Comparison of ENCODE assay signal across 8 mouse cellular contexts in genomic region chr12:8675361-8675760, GRCm38 (mm10). TPM values are rescaled to one million over a fixed set of nuclear protein-coding genes. Genes with fewer than 3 reads are reported as not detected.
DNase-seq lines count a peak whose midpoint lies in the region; ATAC-seq and TF ChIP-seq lines count a peak whose summit lies in the region.

No protein-coding gene starts in this region.

- TF ChIP-seq CTCF in heart, adult 2 months (IDR thresholded peaks at IDR 0.05) = no peak
- no peak for TF ChIP-seq CTCF in G1E (IDR thresholded peaks at IDR 0.05; ENCODE audit: low read depth, low read length)
- TF ChIP-seq CTCF in forebrain, postnatal 0 days (IDR thresholded peaks at IDR 0.05; ENCODE audit: low read depth) = no peak
- TF ChIP-seq CTCF in liver, postnatal 0 days (IDR thresholded peaks at IDR 0.05; ENCODE audit: low read depth) = no peak

- H3K4me1 ChIP-seq in heart, adult 2 months (ENCODE audit: control insufficient read depth, insufficient read depth, low read length) = peaks cover 9% of the 10 kb centered on the region
- H3K4me1 ChIP-seq in G1E (ENCODE audit: insufficient read depth, low read depth, low read length) = peaks cover 23% of the 10 kb centered on the region
- H3K4me1 ChIP-seq in forebrain, postnatal 0 days (ENCODE audit: insufficient read depth) = peaks cover 20% of the 10 kb centered on the region
- peaks cover 30% of the 10 kb centered on the region for H3K4me1 ChIP-seq in liver, postnatal 0 days (ENCODE audit: insufficient read depth)

- no peak for TF ChIP-seq POLR2A in heart, adult 2 months (IDR thresholded peaks at IDR 0.05; ENCODE audit: insufficient read depth, low read depth, low read length)

- WGBS in heart, adult 2 months = 1% methylated on average over 7 of the region's 7 CpGs
- WGBS in forebrain, postnatal 0 days = under 1% methylated on average over 7 of the region's 7 CpGs
- WGBS in liver, postnatal 0 days (ENCODE audit: insufficient replicate concordance) = 1% methylated on average over 7 of the region's 7 CpGs

- intact Hi-C loops in heart, adult 2 months (cut with DNase I) = loop anchor here (2.0 kb wide), 1 partner anchor 35 kb away; no protein-coding TSS in a partner anchor
- intact Hi-C loops in heart, postnatal 36 days (cut with DNase I) = no loop called here

- peak overlapping the region; percentile 66 for H3K4me2 ChIP-seq in forebrain, postnatal 0 days (ENCODE audit: low read depth)
- H3K4me2 ChIP-seq in liver, postnatal 0 days (ENCODE audit: low read depth, low read length) = peak overlapping the region; percentile 88

- TF ChIP-seq EP300 in heart, adult 2 months (IDR thresholded peaks at IDR 0.05; ENCODE audit: insufficient read depth, low read depth, low read length) = no peak
- no peak for TF ChIP-seq EP300 in liver, postnatal 0 days (IDR thresholded peaks at IDR 0.05; ENCODE audit: low read depth)

- no peak for DNase-seq in heart, adult 2 months
- no peak for DNase-seq in heart, postnatal 36 days
- no peak for DNase-seq in G1E (ENCODE audit: low spot score)
- no peak for DNase-seq in forebrain, postnatal 0 days
- DNase-seq in liver, postnatal 0 days = no peak
- DNase-seq in right cerebral cortex, adult 2 months (ENCODE audit: low spot score in 2 of 2) = no peak
- no peak for DNase-seq in ovary, postnatal 36 days (ENCODE audit: low spot score)
- DNase-seq in adrenal gland, adult 8-10 months = no peak

- H3K4me3 ChIP-seq in heart, adult 2 months = peak overlapping the region; percentile 75
- H3K4me3 ChIP-seq in G1E (ENCODE audit: low read depth, low read length) = peak overlapping the region; percentile 91
- H3K4me3 ChIP-seq in forebrain, postnatal 0 days (ENCODE audit: low read depth, low read length) = peak overlapping the region; percentile 97
- peak overlapping the region; percentile 93 for H3K4me3 ChIP-seq in liver, postnatal 0 days (ENCODE audit: low read depth, low read length)

- H3K79me2 ChIP-seq in heart, adult 2 months (replicated peaks; ENCODE audit: control insufficient read depth, insufficient read depth, low read length) = peaks cover 8% of the 10 kb centered on the region; the same call in 1 of the 2 replicates

- ATAC-seq in G1E (ENCODE audit: extremely low read depth, insufficient number of reproducible peaks, low FRiP score, poor library complexity, severe bottlenecking) = no peak
- no peak for ATAC-seq in forebrain, postnatal 0 days
- no peak for ATAC-seq in liver, postnatal 0 days

- no peaks in the 10 kb centered on the region for H3K9me3 ChIP-seq in G1E (replicated peaks)
- H3K9me3 ChIP-seq in forebrain, postnatal 0 days (ENCODE audit: low read length) = no peaks in the 10 kb centered on the region
- no peaks in the 10 kb centered on the region for H3K9me3 ChIP-seq in liver, postnatal 0 days (ENCODE audit: low read length)

- peak overlapping the region; percentile 97; the same call in 1 of the 2 replicates for H3K27ac ChIP-seq in heart, adult 2 months
- H3K27ac ChIP-seq in forebrain, postnatal 0 days (ENCODE audit: low read depth, low read length) = no peak overlapping the region
- H3K27ac ChIP-seq in liver, postnatal 0 days (ENCODE audit: low read depth) = peak overlapping the region; percentile 97

- H3K9ac ChIP-seq in heart, adult 2 months (ENCODE audit: low read depth, low read length) = peak overlapping the region; percentile 67
- peak overlapping the region; percentile 98 for H3K9ac ChIP-seq in forebrain, postnatal 0 days
- peak overlapping the region; percentile 97 for H3K9ac ChIP-seq in liver, postnatal 0 days (replicated peaks)

- no peaks in the 10 kb centered on the region for H3K27me3 ChIP-seq in heart, adult 2 months (ENCODE audit: control insufficient read depth, insufficient read depth, low read length)
- H3K27me3 ChIP-seq in G1E (ENCODE audit: insufficient read depth, low read length) = no peaks in the 10 kb centered on the region
- no peaks in the 10 kb centered on the region for H3K27me3 ChIP-seq in forebrain, postnatal 0 days (ENCODE audit: insufficient read depth, low read length)
- H3K27me3 ChIP-seq in liver, postnatal 0 days (ENCODE audit: insufficient read depth, low read length) = no peaks in the 10 kb centered on the region

- peaks cover 19% of the 10 kb centered on the region for H3K36me3 ChIP-seq in heart, adult 2 months (ENCODE audit: control insufficient read depth, insufficient read depth, low read length)
- peaks cover 12% of the 10 kb centered on the region for H3K36me3 ChIP-seq in G1E (replicated peaks)
- no peaks in the 10 kb centered on the region for H3K36me3 ChIP-seq in forebrain, postnatal 0 days (ENCODE audit: insufficient read depth)
- peaks cover 2% of the 10 kb centered on the region; the same call in 1 of the 2 replicates for H3K36me3 ChIP-seq in liver, postnatal 0 days (replicated peaks; ENCODE audit: insufficient read depth, low read length)

RNA-seq across cellular contexts. Expression of gene Pum2, which starts 1.4 kb away (rescaled TPM):
- total RNA-seq in heart, adult 2 months (2021) = 100 to 1,000 TPM; 130 TPM
- polyA plus RNA-seq in heart, adult 2 months (2012; rRNA removed) = 38.6 and 68.9 TPM in 2 replicates
- 100 to 1,000 TPM; 125 to 141 TPM for total RNA-seq in heart, postnatal 36 days (2021)
- 178 and 191 TPM in 2 replicates for total RNA-seq in G1E (2014; fragmentation: Nextera tagmentation)
- 151 and 172 TPM in 2 replicates for total RNA-seq in G1E (2017)
- polyA plus RNA-seq in G1E (2012) = 51.3 and 72.9 TPM in 2 replicates
- 103 and 133 TPM in 2 replicates for total RNA-seq in forebrain, postnatal 0 days (2014; rRNA removed)
- 29.8 and 37.2 TPM in 2 replicates for polyA plus RNA-seq in forebrain, postnatal 0 days (2015; fragmentation: Nextera tagmentation; extraction: Ambion mirVana)
- 11.7 and 11.9 TPM in 2 replicates for polyA plus RNA-seq in liver, postnatal 0 days (2015; fragmentation: Nextera tagmentation; extraction: Ambion mirVana)
- total RNA-seq in adrenal gland, adult 8-10 months (2022) = 100 to 1,000 TPM; 152 to 158 (median 154) TPM
